Mouse (Mus musculus) neural tube, embryonic 11.5 days (tissue): Measurements from ENCODE around the gene Hnf1b. TPM values are rescaled to one million over a fixed set of nuclear protein-coding genes. Genes with fewer than 3 reads are reported as not detected.

ENCODE experiments used
- ATAC-seq: fragments of 200-750 bp; cut with Nextera tagmentation; 2 replicates; pipeline ENCODE4 v1.8.0; 2017; ENCODE audit warnings: moderate number of reproducible peaks, mild to moderate bottlenecking, moderate TSS enrichment, moderate library complexity; ENCODE audit not compliant: insufficient read depth, low FRiP score, low TSS enrichment
- DNase-seq: peaks from one replicate; pipeline ENCODE4 v3.0.0-alpha.2; 2015; ENCODE audit warnings: low spot score
- H3K27ac ChIP-seq: fragments of 300-500 bp; sonication (generic); 2 replicates; pipeline ENCODE4 v1.5.1; 2014; ENCODE audit warnings: low read depth, mild to moderate bottlenecking, low read length
- H3K27me3 ChIP-seq: fragments of 300-500 bp; sonication (generic); 2 replicates; pipeline ENCODE4 v1.6.1; 2014; ENCODE audit warnings: mild to moderate bottlenecking, low read length, mixed read lengths; ENCODE audit not compliant: control insufficient read depth, insufficient read depth
- H3K36me3 ChIP-seq: fragments of 300-500 bp; sonication (generic); 2 replicates; pipeline ENCODE4 v1.6.1; 2014; ENCODE audit warnings: mild to moderate bottlenecking, low read length, moderate library complexity, mixed read lengths; ENCODE audit not compliant: control insufficient read depth, insufficient read depth
- H3K4me1 ChIP-seq: fragments of 300-500 bp; sonication (generic); 2 replicates; pipeline ENCODE4 v1.6.1; 2014; ENCODE audit warnings: low read length, mixed read lengths; ENCODE audit not compliant: control insufficient read depth, insufficient read depth
- H3K4me2 ChIP-seq: fragments of 300-500 bp; sonication (generic); 2 replicates; pipeline ENCODE4 v1.6.1; 2014; ENCODE audit warnings: low read depth, mild to moderate bottlenecking, moderate library complexity
- H3K4me3 ChIP-seq: fragments of 300-500 bp; sonication (generic); 2 replicates; pipeline ENCODE4 v1.5.1; 2014; ENCODE audit warnings: low read depth, low read length
- H3K9ac ChIP-seq: fragments of 300-500 bp; sonication (generic); 2 replicates; pipeline ENCODE4 v1.6.1; 2014; ENCODE audit warnings: mild to moderate bottlenecking, low read length
- H3K9me3 ChIP-seq: fragments of 300-500 bp; sonication (generic); 2 replicates; pipeline ENCODE4 v1.6.1; 2016; ENCODE audit warnings: low read length; ENCODE audit not compliant: control insufficient read depth
- WGBS: fragments of 180-500 bp; shearing (Covaris S2); extraction: QIAGEN DNeasy Blood & Tissue Kit; methylation state at CpG from one replicate; pipeline ENCODE4 v1.1.7; 2014; 5-methylcytosine and 5-hydroxymethylcytosine counted together
- polyA plus RNA-seq: library from polyadenylated mRNA; unstranded; fragments of >200 nt; fragmentation: Nextera tagmentation; extraction: Ambion mirVana; gene quantifications from 2 replicates; pipeline ENCODE4 v1.2.1, GENCODE M21; 2014

The Hnf1b gene
- polyA plus RNA-seq, result 0.09 and 0.28 TPM in 2 replicates

DNA sequence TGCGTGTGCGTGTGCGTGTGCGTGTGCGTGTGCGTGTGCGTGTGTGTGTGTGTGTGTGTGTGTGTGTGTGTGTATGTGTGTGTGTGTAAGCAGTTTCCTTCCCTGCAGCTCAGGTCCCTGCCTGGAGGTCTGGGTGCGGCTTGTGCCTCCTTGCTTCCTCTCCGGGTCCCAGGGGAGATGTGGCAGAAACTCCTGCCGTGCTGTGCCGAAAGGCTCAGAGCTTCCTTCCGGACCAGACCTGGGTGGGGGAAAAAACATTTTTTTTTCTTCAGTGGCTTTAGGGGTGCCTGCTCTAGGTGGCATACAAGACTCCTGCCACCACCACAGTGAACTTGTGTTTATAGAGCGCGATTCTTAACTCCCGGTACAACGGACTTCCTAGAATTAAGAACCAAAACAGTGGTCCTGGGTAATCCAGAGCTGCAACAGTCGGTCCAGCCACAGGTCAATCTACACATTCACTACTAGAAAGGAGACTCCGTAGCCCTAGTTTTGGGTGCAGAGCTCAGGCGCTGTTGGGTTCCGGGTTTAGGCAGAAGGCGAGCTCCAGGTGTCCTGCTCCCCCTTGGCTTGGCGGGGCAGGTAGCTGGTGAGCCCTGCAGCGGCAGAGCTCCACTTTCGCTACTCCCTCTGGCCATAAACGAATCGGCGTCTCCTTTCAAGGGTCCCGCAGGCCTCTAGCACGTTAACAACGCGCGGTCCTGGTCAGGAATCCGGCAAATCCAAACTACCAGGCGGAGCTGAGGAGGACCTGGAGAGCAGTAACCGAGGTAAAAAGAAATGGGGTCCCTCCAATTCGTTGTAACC is at the start of gene Hnf1b:
Gene Hnf1b, plus strand, starts transcription at position 535 of the 807 bp plus-strand sequence.
- Histone ChIP-seq H3K36me3 (no peaks in the 10 kb centered on the region), H3K27me3 (peaks cover 51% of the 10 kb centered on the region), H3K27ac (no peak within 1 kb of the TSS), H3K4me1 (0 out of 2 replicates have a peak, but pooled peaks cover 3% of the 10 kb centered on the region), H3K4me3 (no peak within 1 kb of the TSS), H3K9me3 (no peaks in the 10 kb centered on the region), H3K4me2 (0 out of 2 replicates have a peak within 1 kb of the TSS, but pooled peaks have one; percentile 7), H3K9ac (no peak within 1 kb of the TSS)
- WGBS, result 4% methylated on average over 33 of the region's 36 CpGs
- ATAC-seq (no peak), DNase-seq (peak; percentile 41)

DNA sequence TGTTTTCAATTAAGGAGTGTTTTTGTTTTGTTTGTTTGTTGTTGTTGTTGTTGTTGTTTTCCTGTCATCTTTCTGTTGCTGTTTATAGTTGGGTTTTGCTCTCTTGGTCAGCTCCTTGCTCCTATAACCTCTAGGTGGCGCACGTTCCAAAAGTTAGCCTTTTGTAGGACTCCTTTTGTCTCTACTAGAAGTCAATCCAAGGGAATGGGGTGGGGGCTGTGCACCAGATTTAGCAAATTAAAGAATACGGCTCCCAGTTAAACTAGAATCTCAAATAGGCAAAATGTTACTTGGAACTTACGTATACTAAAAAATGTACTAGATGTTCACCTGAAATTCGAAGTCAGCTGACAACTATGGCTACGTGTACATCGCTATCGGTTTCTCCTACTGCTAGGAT is 47.7 kb upstream of the Hnf1b start:
- Histone ChIP-seq H3K4me1 (no peaks in the 10 kb centered on the region), H3K9me3 (no peaks in the 10 kb centered on the region), H3K4me2 (no peak overlapping the region), H3K9ac (no peak overlapping the region), H3K4me3 (no peak overlapping the region), H3K36me3 (no peaks in the 10 kb centered on the region), H3K27ac (no peak overlapping the region), H3K27me3 (no peaks in the 10 kb centered on the region)
- 72% methylated on average over 8 of the region's 8 CpGs for WGBS
- ATAC-seq (no peak), DNase-seq (no peak)

DNA sequence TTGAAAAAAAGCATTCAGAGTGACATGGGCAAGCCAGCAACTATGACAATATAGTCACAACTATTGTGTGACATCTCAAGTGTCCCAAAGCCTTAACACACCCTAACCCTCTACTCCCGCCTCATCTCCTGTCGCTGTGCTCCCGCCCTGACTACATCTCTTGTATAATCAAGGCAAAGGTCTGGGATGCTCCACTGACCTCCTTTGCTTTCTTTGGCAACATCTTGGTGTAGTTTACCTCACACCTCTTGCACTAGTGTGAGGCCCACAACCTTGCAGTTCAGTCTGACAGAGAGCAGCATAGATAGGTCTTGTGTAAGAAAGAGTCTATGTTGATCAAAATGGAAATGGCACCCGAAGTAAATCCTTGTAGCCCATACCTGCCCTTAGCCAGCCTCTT is 47.3 kb upstream of the Hnf1b start:
- Histone ChIP-seq H3K4me1 (no peaks in the 10 kb centered on the region), H3K4me3 (no peak overlapping the region), H3K27me3 (no peaks in the 10 kb centered on the region), H3K27ac (no peak overlapping the region), H3K4me2 (no peak overlapping the region), H3K36me3 (no peaks in the 10 kb centered on the region), H3K9ac (no peak overlapping the region), H3K9me3 (no peaks in the 10 kb centered on the region)
- ATAC-seq (no peak), DNase-seq (no peak)
- WGBS, result 93% methylated on average over 4 of the region's 4 CpGs

DNA sequence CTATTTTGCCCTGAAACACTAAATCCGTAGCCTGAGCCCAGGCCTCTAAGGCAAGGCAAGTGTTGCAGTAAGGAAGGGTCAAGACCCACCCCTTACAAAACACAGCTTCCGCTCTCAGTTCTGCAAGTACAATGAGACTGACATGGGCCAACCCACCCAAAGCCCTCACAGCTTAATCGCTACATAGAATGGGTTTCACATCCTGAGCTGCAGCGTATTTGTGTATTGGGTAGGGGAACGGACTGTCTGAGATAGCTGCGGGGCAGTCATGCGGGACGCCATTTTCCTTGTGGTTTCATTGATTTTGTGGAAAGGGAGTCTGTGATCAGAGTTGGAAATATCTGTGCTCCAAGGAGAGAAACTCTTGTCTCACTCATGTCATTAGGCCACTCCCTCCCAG is 39.4 kb upstream of the Hnf1b start:
- Histone ChIP-seq H3K27me3 (no peaks in the 10 kb centered on the region), H3K4me1 (no peaks in the 10 kb centered on the region), H3K9me3 (no peaks in the 10 kb centered on the region), H3K27ac (no peak overlapping the region), H3K36me3 (no peaks in the 10 kb centered on the region), H3K9ac (no peak overlapping the region), H3K4me2 (no peak overlapping the region), H3K4me3 (no peak overlapping the region)
- ATAC-seq, result no peak
- 91% methylated on average over 8 of the region's 8 CpGs for WGBS
- no peak for DNase-seq

DNA sequence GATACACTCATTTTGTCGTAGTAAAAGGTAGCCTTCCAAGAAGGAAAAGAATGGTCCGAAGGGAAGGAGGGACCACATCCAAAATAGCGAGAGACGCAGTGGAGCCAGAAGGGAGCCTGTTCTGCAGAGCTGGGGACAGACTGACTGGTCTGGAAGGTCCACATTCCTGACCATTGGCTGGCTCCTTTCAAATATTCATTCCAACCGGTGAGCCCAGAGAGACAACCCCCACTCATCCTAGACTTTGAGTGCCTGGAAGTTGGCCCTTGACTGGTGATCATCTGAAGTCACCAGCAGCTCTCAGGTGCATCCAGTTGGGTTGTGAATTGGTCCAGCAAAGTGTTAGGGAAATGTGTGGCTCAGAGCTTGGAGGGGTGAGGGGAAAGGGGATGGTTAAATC is 34.7 kb upstream of the Hnf1b start:
- Histone ChIP-seq H3K4me3 (no peak overlapping the region), H3K4me1 (no peaks in the 10 kb centered on the region), H3K27ac (no peak overlapping the region), H3K9ac (no peak overlapping the region), H3K27me3 (no peaks in the 10 kb centered on the region), H3K4me2 (no peak overlapping the region), H3K36me3 (no peaks in the 10 kb centered on the region), H3K9me3 (no peaks in the 10 kb centered on the region)
- no peak for ATAC-seq
- no peak for DNase-seq
- 87% methylated on average over 5 of the region's 5 CpGs for WGBS

DNA sequence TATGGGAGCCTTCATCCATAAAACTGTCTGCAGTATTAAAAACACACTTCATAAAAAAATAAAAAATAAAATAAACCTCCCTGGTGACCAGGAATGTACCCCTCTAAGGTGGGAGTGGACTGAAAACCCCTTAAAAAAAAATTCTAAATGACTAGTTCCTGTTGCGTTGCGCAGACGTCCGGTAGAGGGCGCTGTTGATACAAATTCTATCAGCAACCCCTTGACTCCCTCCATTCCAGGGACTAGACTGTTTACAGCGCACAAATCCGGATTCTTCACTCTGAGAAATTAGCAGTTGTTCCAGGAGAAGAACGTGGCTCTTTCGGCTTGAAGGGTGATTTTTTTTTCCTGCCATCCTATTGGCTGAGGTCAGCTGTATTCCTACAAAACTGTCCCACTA is 34.2 kb upstream of the Hnf1b start:
- ATAC-seq, result no peak
- Histone ChIP-seq H3K27ac (no peak overlapping the region), H3K36me3 (no peaks in the 10 kb centered on the region), H3K4me2 (no peak overlapping the region), H3K4me3 (no peak overlapping the region), H3K9me3 (no peaks in the 10 kb centered on the region), H3K9ac (no peak overlapping the region), H3K27me3 (no peaks in the 10 kb centered on the region), H3K4me1 (no peaks in the 10 kb centered on the region)
- DNase-seq, result peak; percentile 69
- 9% methylated on average over 9 of the region's 9 CpGs for WGBS

DNA sequence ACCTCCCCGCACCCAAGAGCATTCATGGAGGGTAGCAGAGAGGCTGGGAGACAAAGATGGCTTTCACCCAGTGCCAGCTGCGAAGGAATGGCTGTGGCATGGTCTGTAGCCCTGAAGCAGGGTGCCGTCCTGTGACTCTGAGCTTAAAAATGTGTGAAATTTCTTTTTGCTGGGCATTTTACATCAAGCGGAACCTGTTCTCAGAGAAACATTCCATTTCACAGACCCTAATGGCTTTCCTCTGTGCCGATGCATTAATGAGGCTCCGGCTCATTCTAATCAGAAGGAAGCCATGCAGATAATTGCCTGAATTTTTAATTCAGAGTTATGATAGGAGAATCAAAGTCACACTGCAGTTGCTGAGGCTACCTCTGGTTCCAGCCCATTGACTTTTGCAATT is 32.8 kb upstream of the Hnf1b start:
- Histone ChIP-seq H3K27me3 (no peaks in the 10 kb centered on the region), H3K27ac (no peak overlapping the region), H3K4me2 (no peak overlapping the region), H3K36me3 (no peaks in the 10 kb centered on the region), H3K4me1 (no peaks in the 10 kb centered on the region), H3K9me3 (no peaks in the 10 kb centered on the region), H3K4me3 (no peak overlapping the region), H3K9ac (no peak overlapping the region)
- 65% methylated on average over 6 of the region's 6 CpGs for WGBS
- ATAC-seq (no peak), DNase-seq (no peak)

DNA sequence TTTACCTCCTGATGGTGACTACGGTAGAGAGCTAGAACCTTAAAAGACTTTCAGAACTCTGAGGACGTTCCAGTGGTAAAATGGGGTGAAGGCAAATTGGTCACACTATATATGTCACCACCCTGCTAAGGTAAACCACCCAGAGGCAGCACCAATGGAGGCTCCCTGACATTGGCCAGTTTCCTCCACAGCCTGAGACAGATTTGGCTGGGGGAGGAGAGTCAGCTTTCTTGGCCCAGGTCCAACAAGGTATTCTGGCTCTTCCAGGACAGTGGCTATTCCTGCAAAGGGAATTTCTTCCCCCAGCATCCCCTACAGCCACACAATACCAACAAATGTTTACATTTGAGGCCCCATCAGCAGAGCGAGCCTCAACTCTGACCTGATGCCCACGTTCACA is 31.9 kb upstream of the Hnf1b start:
- Histone ChIP-seq H3K36me3 (no peaks in the 10 kb centered on the region), H3K27ac (no peak overlapping the region), H3K4me1 (no peaks in the 10 kb centered on the region), H3K9ac (no peak overlapping the region), H3K4me2 (no peak overlapping the region), H3K4me3 (no peak overlapping the region), H3K9me3 (no peaks in the 10 kb centered on the region), H3K27me3 (no peaks in the 10 kb centered on the region)
- DNase-seq, result no peak
- 69% methylated on average over 4 of the region's 4 CpGs for WGBS
- ATAC-seq, result no peak

DNA sequence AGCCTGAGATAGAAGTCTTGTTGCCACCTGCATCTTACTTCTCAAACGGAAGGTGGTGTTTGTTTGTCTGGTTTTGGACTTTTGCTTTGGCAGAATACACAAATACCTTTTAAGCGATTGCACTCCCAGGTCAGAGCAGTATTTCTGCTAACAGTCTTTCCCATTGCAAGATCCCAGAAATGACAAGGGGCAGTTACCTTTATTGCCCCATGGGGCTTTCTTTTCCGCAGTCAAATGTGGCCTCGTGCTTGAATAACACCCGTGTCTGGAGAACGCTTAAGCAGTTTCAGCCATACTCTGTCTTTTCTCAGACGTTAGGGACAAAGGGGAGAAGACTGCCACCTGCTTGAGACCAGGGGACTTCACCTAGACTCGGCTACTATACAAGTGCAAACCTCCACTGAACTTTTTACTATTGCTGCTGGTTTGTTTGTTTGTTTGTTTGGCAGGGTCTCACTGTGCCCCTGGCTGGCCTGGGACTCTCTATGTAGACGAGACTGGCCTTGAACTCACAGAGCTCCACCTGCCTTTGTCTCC is 31.2 kb upstream of the Hnf1b start:
- Histone ChIP-seq H3K27ac (no peak overlapping the region), H3K27me3 (no peaks in the 10 kb centered on the region), H3K4me1 (no peaks in the 10 kb centered on the region), H3K9ac (no peak overlapping the region), H3K4me2 (no peak overlapping the region), H3K4me3 (no peak overlapping the region), H3K9me3 (no peaks in the 10 kb centered on the region), H3K36me3 (no peaks in the 10 kb centered on the region)
- no peak for ATAC-seq
- 51% methylated on average over 9 of the region's 9 CpGs for WGBS
- DNase-seq, result no peak
